Comparison of ENCODE assay signal across 8 mouse cellular contexts in genomic region chr9:32409060-32409961, GRCm38 (mm10). TPM values are rescaled to one million over a fixed set of nuclear protein-coding genes. Genes with fewer than 3 reads are reported as not detected.
DNase-seq lines count a peak whose midpoint lies in the region; ATAC-seq lines count a peak whose summit lies in the region.

No protein-coding gene starts in this region.

- no peak overlapping the region for H3K27ac ChIP-seq in lung, embryonic 15.5 days
- no peak overlapping the region for H3K27ac ChIP-seq in embryonic facial prominence, embryonic 14.5 days (replicated peaks; ENCODE audit: low read depth, low read length)
- peak overlapping the region; percentile 33; the same call in 1 of the 2 replicates for H3K27ac ChIP-seq in hindbrain, embryonic 11.5 days (ENCODE audit: low read depth, low read length)
- H3K27ac ChIP-seq in liver, embryonic 12.5 days: peak overlapping the region; percentile 68

- peak overlapping the region; percentile 97 for H3K4me2 ChIP-seq in lung, embryonic 15.5 days
- peak overlapping the region; percentile 87 for H3K4me2 ChIP-seq in embryonic facial prominence, embryonic 14.5 days (ENCODE audit: low read depth, low read length)
- H3K4me2 ChIP-seq in hindbrain, embryonic 11.5 days (replicated peaks; ENCODE audit: low read depth, low read length): peak overlapping the region; percentile 97
- peak overlapping the region; percentile 74 for H3K4me2 ChIP-seq in liver, embryonic 12.5 days

- peak; percentile 44; the same call in 1 of the 2 replicates for ATAC-seq in lung, embryonic 15.5 days (ENCODE audit: borderline replicate concordance, extremely low read depth, low FRiP score, low TSS enrichment)
- ATAC-seq in embryonic facial prominence, embryonic 14.5 days (ENCODE audit: low read depth): peak; percentile 42
- ATAC-seq in hindbrain, embryonic 11.5 days (ENCODE audit: low FRiP score): peak; percentile 70
- peak; percentile 52 for ATAC-seq in liver, embryonic 12.5 days

- no peak for DNase-seq in lung, adult 18-20 months
- peak; percentile 40 for DNase-seq in embryonic facial prominence, embryonic 14.5 days (ENCODE audit: low spot score)
- DNase-seq in hindbrain, embryonic 11.5 days (ENCODE audit: low spot score): peak; percentile 72
- peak; percentile 59 for DNase-seq in retina, embryonic 14.5 days (ENCODE audit: low spot score)
- DNase-seq in left cerebral cortex, adult 11 months (ENCODE audit: low spot score): no peak
- no peak for DNase-seq in layer of hippocampus, adult 11-12 months (ENCODE audit: low spot score)

- H3K27me3 ChIP-seq in lung, embryonic 15.5 days: peaks cover 8% of the 10 kb centered on the region; the same call in 1 of the 2 replicates
- 0 out of 2 replicates have a peak, but pooled peaks cover 15% of the 10 kb centered on the region for H3K27me3 ChIP-seq in embryonic facial prominence, embryonic 14.5 days (replicated peaks; ENCODE audit: control insufficient read depth, insufficient read depth, low read length)
- peaks cover 8% of the 10 kb centered on the region; the same call in 1 of the 2 replicates for H3K27me3 ChIP-seq in hindbrain, embryonic 11.5 days (ENCODE audit: control insufficient read depth, insufficient read depth, low read length)
- peaks cover 46% of the 10 kb centered on the region for H3K27me3 ChIP-seq in liver, embryonic 12.5 days (replicated peaks)

- peak overlapping the region; percentile 47 for H3K4me3 ChIP-seq in lung, embryonic 15.5 days
- H3K4me3 ChIP-seq in embryonic facial prominence, embryonic 14.5 days (ENCODE audit: low read depth, low read length): peak overlapping the region; percentile 40
- H3K4me3 ChIP-seq in hindbrain, embryonic 11.5 days (ENCODE audit: low read depth, low read length): peak overlapping the region; percentile 46
- peak overlapping the region; percentile 54 for H3K4me3 ChIP-seq in liver, embryonic 12.5 days

- H3K9ac ChIP-seq in lung, embryonic 15.5 days: peak overlapping the region; percentile 67
- peak overlapping the region; percentile 63 for H3K9ac ChIP-seq in embryonic facial prominence, embryonic 14.5 days (ENCODE audit: low read depth, low read length)
- H3K9ac ChIP-seq in hindbrain, embryonic 11.5 days (ENCODE audit: low read depth, low read length): peak overlapping the region; percentile 65
- peak overlapping the region; percentile 54 for H3K9ac ChIP-seq in liver, embryonic 12.5 days

- peaks cover 19% of the 10 kb centered on the region for H3K4me1 ChIP-seq in lung, embryonic 15.5 days
- H3K4me1 ChIP-seq in embryonic facial prominence, embryonic 14.5 days (ENCODE audit: control insufficient read depth, insufficient read depth, low read length): peaks cover 8% of the 10 kb centered on the region; the same call in 1 of the 2 replicates
- peaks cover 4% of the 10 kb centered on the region; the same call in 1 of the 2 replicates for H3K4me1 ChIP-seq in hindbrain, embryonic 11.5 days (replicated peaks; ENCODE audit: control insufficient read depth, insufficient read depth, low read length)
- peaks cover 17% of the 10 kb centered on the region; the same call in 1 of the 2 replicates for H3K4me1 ChIP-seq in liver, embryonic 12.5 days

- no peaks in the 10 kb centered on the region for H3K36me3 ChIP-seq in lung, embryonic 15.5 days
- no peaks in the 10 kb centered on the region for H3K36me3 ChIP-seq in embryonic facial prominence, embryonic 14.5 days (ENCODE audit: control insufficient read depth, insufficient read depth, low read length)
- H3K36me3 ChIP-seq in hindbrain, embryonic 11.5 days (ENCODE audit: control insufficient read depth, insufficient read depth, low read length): no peaks in the 10 kb centered on the region
- no peaks in the 10 kb centered on the region for H3K36me3 ChIP-seq in liver, embryonic 12.5 days

- WGBS in lung, embryonic 15.5 days: 2% methylated on average over 47 of the region's 47 CpGs
- 3% methylated on average over 47 of the region's 47 CpGs for WGBS in embryonic facial prominence, embryonic 14.5 days
- under 1% methylated on average over 47 of the region's 47 CpGs for WGBS in hindbrain, embryonic 11.5 days
- 3% methylated on average over 47 of the region's 47 CpGs for WGBS in liver, embryonic 12.5 days (ENCODE audit: insufficient replicate concordance)

- no peaks in the 10 kb centered on the region for H3K9me3 ChIP-seq in lung, embryonic 15.5 days
- H3K9me3 ChIP-seq in embryonic facial prominence, embryonic 14.5 days (ENCODE audit: control insufficient read depth, low read length): no peaks in the 10 kb centered on the region
- H3K9me3 ChIP-seq in hindbrain, embryonic 11.5 days (ENCODE audit: control insufficient read depth, low read length): no peaks in the 10 kb centered on the region
- H3K9me3 ChIP-seq in liver, embryonic 12.5 days (replicated peaks): no peaks in the 10 kb centered on the region

RNA-seq across cellular contexts. Expression of gene Kcnj1, which starts 37.0 kb away (rescaled TPM):
- not detected in 2 replicates for polyA plus RNA-seq in lung, embryonic 15.5 days (2015; fragmentation: Nextera tagmentation; extraction: Ambion mirVana)
- polyA plus RNA-seq in embryonic facial prominence, embryonic 14.5 days (2014; fragmentation: Nextera tagmentation; extraction: Ambion mirVana): not detected in 2 replicates
- not detected in 2 replicates for polyA plus RNA-seq in hindbrain, embryonic 11.5 days (2014; fragmentation: Nextera tagmentation; extraction: Ambion mirVana)
- polyA plus RNA-seq in liver, embryonic 12.5 days (2016; fragmentation: Nextera tagmentation; extraction: Ambion mirVana): not detected in 2 replicates

Comparison
In these comparisons a context has a peak if more than half of its experiments do, and no peak if none do; other contexts are left out.
1. H3K27ac ChIP-seq: peak in hindbrain, embryonic 11.5 days (single experiment) and liver, embryonic 12.5 days (single experiment); none in lung, embryonic 15.5 days (single experiment) and embryonic facial prominence, embryonic 14.5 days (single experiment).
2. DNase-seq: peak in embryonic facial prominence, embryonic 14.5 days (single experiment), hindbrain, embryonic 11.5 days (single experiment) and retina, embryonic 14.5 days (single experiment); none in lung, adult 18-20 months (0 of 2), left cerebral cortex, adult 11 months (single experiment) and layer of hippocampus, adult 11-12 months (single experiment).
3. Peak in every context shown above with its lines, with median percentiles within 50 percentile points of each other: ATAC-seq, H3K4me2 ChIP-seq, H3K4me3 ChIP-seq and H3K9ac ChIP-seq.